Mouse (Mus musculus): ENCODE results near the gene Zbtb39.
"Not testable (repeated sequence)": the region's sequence is repeated elsewhere in the genome, so short reads cannot be mapped to it uniquely, and the experiment has no call there.

The Zbtb39 gene

GRCm38 (mm10) chr10:127785411-127785810 is 46.1 kb downstream of the Zbtb39 start:
- in situ Hi-C loops (cut with MboI, MseI), result not testable (repeated sequence)
